Mouse (Mus musculus): Measurements from ENCODE around the gene Elk3. TPM values are rescaled to one million over a fixed set of nuclear protein-coding genes. Genes with fewer than 3 reads are reported as not detected.

Elk3 gene
- total and polyA plus RNA-seq, 3 experiments: 32.1 to 39.4 (median 33.8) TPM

DNA sequence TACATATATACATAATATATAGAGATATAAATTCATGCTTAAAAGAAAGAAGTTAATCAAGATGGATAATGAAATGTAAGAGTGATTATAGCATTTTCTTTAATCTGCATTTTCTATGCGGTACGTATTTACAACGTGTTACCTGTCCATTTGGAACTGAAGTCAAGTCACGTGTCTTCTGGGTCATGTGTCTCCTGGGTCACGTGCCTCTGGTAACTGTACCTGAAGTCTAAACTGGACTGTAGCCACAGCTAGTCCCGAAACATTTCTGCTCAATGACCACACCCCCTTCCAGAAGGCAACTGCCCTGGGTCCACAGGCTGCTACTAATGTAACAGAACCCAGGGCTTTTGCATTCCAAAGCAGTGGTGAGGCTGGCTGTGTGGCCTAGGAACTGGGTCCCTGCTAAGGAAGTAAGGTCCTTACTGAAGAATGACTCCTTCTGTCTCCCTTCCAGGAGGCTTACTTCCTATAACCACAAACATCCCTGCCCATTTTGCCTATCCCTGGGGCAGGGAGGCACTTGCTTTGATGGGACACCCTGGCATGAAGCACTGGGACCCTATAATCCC is 40.0 kb downstream of the Elk3 start:
- H3K9ac ChIP-seq (ENCODE audit: low read depth, low read length): no peak overlapping the region
- no peak for DNase-seq
- no peak for TF ChIP-seq CTCF (IDR thresholded peaks at IDR 0.05)
- TF ChIP-seq POLR2A (IDR thresholded peaks at IDR 0.05; ENCODE audit: insufficient read depth, low read depth, low read length): no peak
- no peak for TF ChIP-seq EP300 (IDR thresholded peaks at IDR 0.05; ENCODE audit: insufficient read depth, low read depth, low read length)
- no peak overlapping the region for H3K4me3 ChIP-seq
- H3K79me2 ChIP-seq (replicated peaks; ENCODE audit: control insufficient read depth, insufficient read depth, low read length): no peaks in the 10 kb centered on the region
- H3K27me3 ChIP-seq (ENCODE audit: control insufficient read depth, insufficient read depth, low read length): no peaks in the 10 kb centered on the region
- H3K27ac ChIP-seq: peak overlapping the region; percentile 9; the same call in 1 of the 2 replicates
- H3K4me1 ChIP-seq (ENCODE audit: control insufficient read depth, insufficient read depth, low read length): peaks cover 20% of the 10 kb centered on the region
- peaks cover 6% of the 10 kb centered on the region for H3K36me3 ChIP-seq (ENCODE audit: control insufficient read depth, insufficient read depth, low read length)
- intact Hi-C loops (cut with DNase I): no loop called here
- 75% methylated on average over 6 of the region's 6 CpGs for WGBS

DNA sequence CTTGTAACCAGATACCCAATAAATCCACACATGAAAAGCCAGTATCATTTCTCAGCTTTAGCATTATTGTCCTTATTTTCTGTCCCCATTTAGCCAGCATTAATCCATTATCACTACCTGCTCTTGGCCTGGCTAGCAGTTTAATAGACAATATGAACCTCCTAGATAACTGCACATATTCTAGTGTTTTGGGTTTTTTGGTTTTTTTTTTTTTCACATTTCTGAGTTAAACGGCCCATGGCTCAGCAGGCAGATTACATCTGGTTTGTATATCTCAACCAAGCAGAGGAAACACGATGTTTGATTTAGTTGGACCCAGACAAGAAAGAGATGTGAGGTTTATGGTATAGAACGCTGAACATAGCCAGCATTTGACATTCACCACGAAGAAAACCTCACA is 41.2 kb downstream of the Elk3 start:
- intact Hi-C loops (cut with DNase I): no loop called here
- Histone ChIP-seq H3K36me3 (ENCODE audit: control insufficient read depth, insufficient read depth, low read length) (peaks cover 8% of the 10 kb centered on the region), H3K4me3 (no peak overlapping the region), H3K4me1 (ENCODE audit: control insufficient read depth, insufficient read depth, low read length) (peaks cover 13% of the 10 kb centered on the region), H3K9ac (ENCODE audit: low read depth, low read length) (no peak overlapping the region), H3K27me3 (ENCODE audit: control insufficient read depth, insufficient read depth, low read length) (no peaks in the 10 kb centered on the region), H3K79me2 (replicated peaks; ENCODE audit: control insufficient read depth, insufficient read depth, low read length) (0 out of 2 replicates have a peak, but pooled peaks cover 1% of the 10 kb centered on the region), H3K27ac (no peak overlapping the region)
- DNase-seq: no peak
- WGBS: 53% methylated on average over 4 of the region's 4 CpGs
- TF ChIP-seq POLR2A (IDR thresholded peaks at IDR 0.05; ENCODE audit: insufficient read depth, low read depth, low read length) (no peak), EP300 (IDR thresholded peaks at IDR 0.05; ENCODE audit: insufficient read depth, low read depth, low read length) (no peak), CTCF (IDR thresholded peaks at IDR 0.05) (no peak)

DNA sequence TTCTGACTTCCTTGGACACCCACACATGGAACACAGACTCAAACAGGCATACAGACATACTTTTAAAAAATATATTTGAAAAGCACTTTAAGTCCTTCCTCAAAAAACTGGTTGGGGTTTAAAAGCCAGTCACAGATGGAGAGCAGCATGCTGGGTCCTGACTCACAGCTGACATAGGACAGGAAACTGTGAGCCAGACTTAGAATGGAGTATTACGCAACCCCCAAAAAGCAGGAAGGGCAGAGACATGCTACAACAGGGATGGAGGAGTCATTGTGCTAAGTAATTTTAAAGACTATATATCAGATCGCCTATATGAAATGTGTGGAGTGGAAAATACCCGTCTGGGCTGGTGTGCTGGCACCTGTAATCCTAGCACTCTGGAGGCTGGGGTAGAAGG is 42.6 kb downstream of the Elk3 start:
- 75% methylated on average over 3 of the region's 3 CpGs for WGBS
- no peak overlapping the region for H3K27ac ChIP-seq
- H3K36me3 ChIP-seq (ENCODE audit: control insufficient read depth, insufficient read depth, low read length): peaks cover 17% of the 10 kb centered on the region
- TF ChIP-seq CTCF (IDR thresholded peaks at IDR 0.05): no peak
- TF ChIP-seq EP300 (IDR thresholded peaks at IDR 0.05; ENCODE audit: insufficient read depth, low read depth, low read length): no peak
- TF ChIP-seq POLR2A (IDR thresholded peaks at IDR 0.05; ENCODE audit: insufficient read depth, low read depth, low read length): no peak
- no peak overlapping the region for H3K9ac ChIP-seq (ENCODE audit: low read depth, low read length)
- no peak overlapping the region for H3K4me3 ChIP-seq
- no peaks in the 10 kb centered on the region for H3K27me3 ChIP-seq (ENCODE audit: control insufficient read depth, insufficient read depth, low read length)
- peaks cover 20% of the 10 kb centered on the region for H3K4me1 ChIP-seq (ENCODE audit: control insufficient read depth, insufficient read depth, low read length)
- DNase-seq: no peak
- 0 out of 2 replicates have a peak, but pooled peaks cover 1% of the 10 kb centered on the region for H3K79me2 ChIP-seq (replicated peaks; ENCODE audit: control insufficient read depth, insufficient read depth, low read length)
- intact Hi-C loops (cut with DNase I): no loop called here

GRCm38 (mm10) chr10:93267509-93267908 is 43.4 kb downstream of the Elk3 start:
- Histone ChIP-seq H3K4me3 (no peak overlapping the region), H3K79me2 (replicated peaks; ENCODE audit: control insufficient read depth, insufficient read depth, low read length) (0 out of 2 replicates have a peak, but pooled peaks cover 1% of the 10 kb centered on the region), H3K27ac (0 out of 2 replicates have a peak overlapping the region, but pooled peaks have one; percentile 7), H3K36me3 (ENCODE audit: control insufficient read depth, insufficient read depth, low read length) (peaks cover 21% of the 10 kb centered on the region), H3K9ac (ENCODE audit: low read depth, low read length) (no peak overlapping the region), H3K4me1 (ENCODE audit: control insufficient read depth, insufficient read depth, low read length) (peaks cover 21% of the 10 kb centered on the region), H3K27me3 (ENCODE audit: control insufficient read depth, insufficient read depth, low read length) (no peaks in the 10 kb centered on the region)
- TF ChIP-seq CTCF (IDR thresholded peaks at IDR 0.05): no peak
- intact Hi-C loops (cut with DNase I): no loop called here
- 64% methylated on average over 5 of the region's 5 CpGs for WGBS
- DNase-seq: no peak

GRCm38 (mm10) chr10:93266521-93266920 is 44.4 kb downstream of the Elk3 start:
- TF ChIP-seq EP300 (IDR thresholded peaks at IDR 0.05; ENCODE audit: insufficient read depth, low read depth, low read length) (no peak), CTCF (IDR thresholded peaks at IDR 0.05) (no peak), POLR2A (IDR thresholded peaks at IDR 0.05; ENCODE audit: insufficient read depth, low read depth, low read length) (no peak)
- Histone ChIP-seq H3K27me3 (ENCODE audit: control insufficient read depth, insufficient read depth, low read length) (no peaks in the 10 kb centered on the region), H3K27ac (no peak overlapping the region), H3K4me1 (ENCODE audit: control insufficient read depth, insufficient read depth, low read length) (peaks cover 26% of the 10 kb centered on the region), H3K4me3 (no peak overlapping the region), H3K36me3 (ENCODE audit: control insufficient read depth, insufficient read depth, low read length) (peaks cover 26% of the 10 kb centered on the region), H3K9ac (ENCODE audit: low read depth, low read length) (no peak overlapping the region), H3K79me2 (replicated peaks; ENCODE audit: control insufficient read depth, insufficient read depth, low read length) (0 out of 2 replicates have a peak, but pooled peaks cover 1% of the 10 kb centered on the region)
- no peak for DNase-seq
- 67% methylated on average over 7 of the region's 7 CpGs for WGBS
- intact Hi-C loops (cut with DNase I): no loop called here

DNA sequence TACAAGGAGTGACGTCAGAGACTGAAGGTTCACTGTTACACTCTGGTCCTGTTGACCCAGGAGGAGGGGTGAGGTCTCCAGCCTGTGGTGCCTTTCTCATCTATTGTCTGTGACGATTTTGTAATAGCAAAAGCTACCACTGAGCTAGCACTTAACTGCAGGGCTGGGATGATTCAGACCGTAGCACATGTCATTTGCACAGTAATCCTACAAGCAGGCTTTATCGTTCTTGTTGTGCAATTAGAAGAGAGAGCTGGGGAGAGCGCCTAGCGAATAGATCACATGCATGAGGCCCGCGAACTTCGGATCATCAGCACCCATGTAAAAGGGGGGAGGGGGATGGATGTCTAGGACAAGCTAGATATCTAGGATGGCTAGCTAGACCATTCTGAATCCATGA is 45.1 kb downstream of the Elk3 start:
- H3K27ac ChIP-seq: no peak overlapping the region
- peaks cover 31% of the 10 kb centered on the region for H3K4me1 ChIP-seq (ENCODE audit: control insufficient read depth, insufficient read depth, low read length)
- H3K27me3 ChIP-seq (ENCODE audit: control insufficient read depth, insufficient read depth, low read length): no peaks in the 10 kb centered on the region

More for the DNA sequence above, 45.1 kb downstream of the Elk3 start:
- 70% methylated on average over 9 of the region's 9 CpGs for WGBS
- no peak for DNase-seq
- Histone ChIP-seq H3K4me3 (no peak overlapping the region), H3K79me2 (replicated peaks; ENCODE audit: control insufficient read depth, insufficient read depth, low read length) (0 out of 2 replicates have a peak, but pooled peaks cover 1% of the 10 kb centered on the region), H3K9ac (ENCODE audit: low read depth, low read length) (no peak overlapping the region), H3K36me3 (ENCODE audit: control insufficient read depth, insufficient read depth, low read length) (peaks cover 28% of the 10 kb centered on the region)
- TF ChIP-seq POLR2A (IDR thresholded peaks at IDR 0.05; ENCODE audit: insufficient read depth, low read depth, low read length) (no peak), CTCF (IDR thresholded peaks at IDR 0.05) (no peak), EP300 (IDR thresholded peaks at IDR 0.05; ENCODE audit: insufficient read depth, low read depth, low read length) (no peak)
- intact Hi-C loops (cut with DNase I): no loop called here
